Mouse (Mus musculus) heart, adult 11 months (tissue): ENCODE data around the gene Zfp846.
"Not testable (repeated sequence)": the region's sequence is repeated elsewhere in the genome, so short reads cannot be mapped to it uniquely, and the experiment has no call there.

Source experiments
- DNase-seq: peaks from one replicate; pipeline ENCODE4 v3.0.0; 2022

Zfp846 gene

DNA sequence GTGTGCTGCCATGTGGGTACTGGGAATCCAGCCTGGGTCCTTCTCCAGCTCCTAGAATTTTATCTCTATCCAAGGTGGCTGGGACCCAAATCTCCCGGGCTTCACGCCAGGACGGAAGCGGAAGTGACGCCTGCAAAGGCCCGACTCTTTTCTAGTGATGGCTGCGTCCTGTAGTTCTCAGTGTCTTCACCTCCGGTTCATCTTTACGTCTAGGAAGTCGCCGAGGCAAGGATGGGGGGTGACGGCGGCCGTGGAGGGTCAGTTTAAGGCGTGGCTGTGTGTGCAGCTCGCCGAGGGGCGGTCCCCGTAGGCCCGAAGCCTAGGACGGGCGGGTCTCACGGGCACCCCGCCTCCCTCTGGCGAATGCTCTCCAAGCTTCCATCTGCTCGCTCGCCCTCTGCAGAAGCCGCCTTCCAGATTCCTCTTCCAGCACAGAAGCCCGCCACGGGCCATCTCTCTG lies at the start of gene Zfp846:
TSS of gene Zfp846 (plus strand) at position 117 of the 460 bp plus-strand sequence.
- DNase-seq: peak; percentile 100

DNA sequence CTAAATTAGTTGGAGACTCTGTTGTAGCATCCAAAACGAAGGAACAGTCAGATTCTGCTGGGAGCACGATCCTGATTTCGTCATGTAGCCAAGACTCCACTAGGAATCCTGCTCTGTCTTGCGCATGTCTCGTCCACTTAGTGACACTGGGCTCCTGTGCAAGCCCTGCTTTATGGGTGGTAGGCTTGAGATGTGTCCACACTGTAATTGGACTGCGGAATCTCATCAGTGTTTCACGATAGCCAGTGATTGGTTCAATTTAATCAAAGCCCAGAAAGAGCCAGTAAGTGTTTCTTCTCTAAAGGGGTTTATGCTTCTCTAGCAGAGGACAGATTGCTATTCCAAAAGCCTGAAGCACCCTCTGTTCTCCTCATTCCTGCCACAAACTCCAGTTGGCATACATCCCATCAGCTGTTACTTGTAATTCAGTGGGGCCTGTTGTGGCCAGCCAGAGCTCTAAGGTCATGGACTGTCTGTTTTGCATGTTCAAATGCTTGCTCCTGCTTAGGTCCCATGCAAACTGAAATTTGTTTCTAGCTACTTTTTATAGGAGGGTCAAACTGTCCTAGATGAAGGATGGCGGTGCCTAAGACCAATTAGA lies 46.7 kb upstream of the Zfp846 start:
- DNase-seq: no peak

DNA sequence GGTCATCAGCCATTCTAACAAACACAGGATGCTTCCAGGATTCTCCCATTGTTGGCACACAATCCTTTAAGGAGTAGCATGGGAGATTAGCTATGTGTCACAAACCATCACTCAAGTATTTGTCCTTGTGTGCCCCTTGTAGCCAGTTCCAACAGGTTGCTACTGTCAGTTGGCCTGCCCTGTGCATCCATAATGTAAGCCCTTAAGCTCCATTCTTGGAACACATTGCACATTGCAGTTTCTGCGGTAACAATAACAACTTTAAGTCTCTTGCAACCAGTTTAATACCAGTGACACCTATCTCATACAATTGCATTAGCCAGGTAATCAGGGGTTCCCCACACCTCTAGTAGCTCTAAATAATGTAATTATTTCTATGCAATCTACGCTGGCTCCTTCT lies 44.5 kb upstream of the Zfp846 start:
- no peak for DNase-seq

DNA sequence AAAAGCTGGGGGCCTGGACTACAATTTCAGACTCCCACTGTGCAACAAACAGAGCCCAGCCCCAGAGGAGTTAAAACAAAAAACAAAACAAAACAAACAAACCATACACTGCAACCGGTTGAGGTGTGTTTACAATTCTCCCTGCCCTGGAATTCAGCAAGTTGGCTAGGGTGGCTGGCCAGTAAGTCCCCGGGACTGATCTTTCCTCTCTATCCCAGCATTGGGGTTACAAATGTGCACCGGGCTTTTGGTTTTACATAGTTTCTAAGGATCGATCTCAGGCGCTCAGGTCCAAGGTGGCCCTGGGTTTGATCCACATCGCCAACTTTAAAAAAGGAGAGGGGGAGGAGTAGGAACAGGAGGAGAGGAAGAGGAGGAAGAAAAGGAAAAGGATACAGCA lies 37.6 kb upstream of the Zfp846 start:
- peak; percentile 74 for DNase-seq

DNA sequence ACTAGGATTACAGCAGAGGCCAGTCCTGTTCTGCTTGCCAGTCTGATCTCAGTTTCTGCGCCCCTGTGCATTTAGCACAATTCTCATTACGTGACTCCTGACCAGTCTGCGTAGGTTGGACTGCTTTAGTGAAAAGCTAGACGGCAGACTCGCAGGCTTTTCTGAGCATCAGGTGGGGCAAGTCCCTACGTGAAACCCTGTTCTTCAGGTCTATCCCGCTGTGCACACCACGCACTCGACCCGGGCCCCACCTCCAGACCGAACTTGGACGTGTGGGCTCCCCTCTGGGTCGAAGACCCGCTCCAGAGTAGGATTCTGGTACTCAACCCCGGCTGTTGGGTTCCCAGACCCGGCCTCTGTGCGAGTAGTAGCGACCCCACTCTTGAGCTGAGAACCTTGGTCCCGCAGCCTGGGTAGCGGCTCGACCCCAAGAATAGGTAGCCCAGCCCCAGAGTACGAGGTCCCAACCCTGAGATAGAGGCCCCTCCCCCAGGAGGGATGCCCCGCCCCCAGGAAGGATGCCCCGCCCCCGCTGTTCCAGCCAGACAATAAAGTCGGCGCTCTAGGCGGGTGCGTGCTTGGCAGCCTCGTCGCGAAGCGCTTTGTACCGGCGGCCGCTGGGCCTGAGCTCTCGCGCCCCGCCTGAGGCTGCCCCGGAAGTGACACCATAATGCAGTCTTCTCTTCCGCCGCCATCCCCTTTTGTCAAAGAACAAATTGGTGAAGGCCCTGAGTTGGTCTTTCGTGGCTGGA lies 36.8 kb upstream of the Zfp846 start:
- peak; percentile 99 for DNase-seq

DNA sequence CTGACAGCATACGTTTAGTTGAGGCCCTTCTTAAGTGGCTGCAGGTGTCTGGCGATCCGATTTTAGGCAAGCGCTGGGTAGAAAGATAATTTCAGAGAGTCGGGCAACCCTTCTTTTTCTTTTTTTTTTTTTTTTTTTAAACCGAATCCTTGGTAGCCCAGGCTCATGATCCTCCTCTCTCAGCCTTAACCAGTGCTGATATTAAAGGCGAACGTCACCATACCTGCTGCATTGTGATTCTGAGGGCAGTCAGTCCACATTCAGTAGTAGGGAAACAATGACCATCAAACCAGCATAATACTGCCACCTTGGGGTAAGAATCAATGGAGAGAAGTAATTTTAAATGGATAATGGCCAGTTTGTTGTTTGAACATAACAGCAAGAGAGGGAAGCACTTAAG lies 35.9 kb upstream of the Zfp846 start:
- peak; percentile 81 for DNase-seq

DNA sequence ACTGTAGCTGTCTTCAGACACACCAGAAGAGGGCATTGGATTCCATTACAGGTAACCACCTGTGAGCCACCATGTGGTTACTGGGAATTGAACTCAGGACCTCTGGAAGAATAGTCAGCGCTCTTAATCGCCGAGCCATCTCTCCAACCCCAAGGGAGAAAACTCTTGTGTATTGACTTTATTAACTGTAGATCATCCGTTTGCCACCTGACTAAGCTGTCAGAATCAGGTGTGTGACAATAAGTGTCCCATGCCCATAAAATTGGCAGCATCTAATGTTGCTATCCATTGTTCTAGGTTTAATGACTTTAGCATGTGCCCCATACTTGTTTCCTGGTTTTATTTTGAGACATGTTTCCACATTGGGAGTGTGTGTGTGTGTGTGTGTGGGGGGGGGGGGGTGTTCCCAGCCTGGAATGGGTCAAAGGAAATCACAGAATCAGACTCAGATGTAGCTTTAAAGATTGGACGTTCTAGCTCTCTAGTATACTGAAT lies 29.3 kb upstream of the Zfp846 start:
- peak; percentile 93 for DNase-seq

DNA sequence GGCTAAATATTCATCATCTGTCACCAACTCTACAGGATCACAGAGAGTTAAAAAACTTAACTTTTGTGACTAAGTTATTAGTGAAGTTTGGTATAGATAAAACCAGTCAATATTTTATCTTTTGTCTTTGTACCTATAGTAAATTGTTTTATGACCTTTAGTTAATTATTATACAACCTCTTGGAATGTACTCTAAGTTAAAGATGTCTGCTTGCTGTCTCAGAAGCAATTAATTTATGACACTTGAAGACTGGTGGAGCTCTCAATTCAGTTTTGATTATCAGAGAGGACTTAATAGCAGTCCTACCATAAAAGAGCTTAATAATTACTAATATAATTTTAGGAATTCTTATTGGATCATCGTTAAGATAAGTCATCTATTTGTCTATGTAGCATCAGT lies 28.4 kb upstream of the Zfp846 start:
- DNase-seq: no peak

DNA sequence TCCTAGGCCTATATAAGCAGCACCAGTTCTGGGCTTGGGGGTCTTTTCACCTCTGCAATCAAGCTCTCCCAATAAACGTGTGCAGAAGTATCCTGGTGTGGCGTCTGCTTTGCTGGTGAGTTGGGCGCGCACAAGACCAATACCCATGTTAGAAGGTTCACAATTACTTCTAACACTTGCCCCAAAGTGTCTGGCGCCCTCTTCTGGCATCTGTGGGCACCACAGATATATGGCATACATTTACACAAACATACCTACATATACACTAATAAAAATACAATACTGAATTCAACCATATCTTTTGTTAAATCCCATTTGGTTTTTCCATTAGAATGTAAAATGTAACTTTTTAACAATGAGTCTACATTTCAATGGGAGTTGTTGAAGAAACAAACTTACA lies 18.9 kb upstream of the Zfp846 start:
- peak; percentile 58 for DNase-seq

DNA sequence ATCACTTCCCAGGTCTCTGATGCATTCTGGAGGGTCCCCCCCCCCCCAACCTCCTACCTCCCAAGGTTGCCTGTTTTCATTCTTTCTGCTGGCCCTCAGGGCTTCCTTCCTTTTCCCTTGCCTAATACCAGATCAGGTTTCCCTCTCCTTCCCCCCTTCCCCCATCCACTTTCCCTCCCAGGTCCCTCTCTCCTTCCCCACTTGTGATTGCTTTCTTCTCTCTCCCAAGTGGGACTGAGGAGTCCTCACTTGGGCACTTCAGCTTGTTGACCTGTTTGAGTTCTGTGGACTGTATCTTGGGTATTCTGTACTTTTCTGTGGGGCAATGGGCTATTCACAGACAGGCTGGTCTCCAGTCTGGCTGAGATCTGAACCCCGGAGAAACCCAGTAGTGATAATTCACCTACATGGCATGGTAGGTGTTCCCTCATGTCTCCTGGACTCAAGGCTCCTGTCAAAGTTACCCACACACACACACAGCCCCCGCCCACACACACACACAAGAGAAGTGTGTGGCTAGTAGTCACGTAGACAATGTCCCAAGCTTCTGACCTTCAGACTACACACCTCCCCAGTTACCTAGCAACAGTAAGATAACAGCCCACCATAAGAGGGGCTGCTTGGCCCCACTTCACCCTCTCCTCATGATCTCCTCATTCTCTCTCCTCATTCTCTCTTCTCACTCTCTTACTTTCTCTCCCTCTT lies 15.6 kb upstream of the Zfp846 start:
- not testable (repeated sequence) for DNase-seq

DNA sequence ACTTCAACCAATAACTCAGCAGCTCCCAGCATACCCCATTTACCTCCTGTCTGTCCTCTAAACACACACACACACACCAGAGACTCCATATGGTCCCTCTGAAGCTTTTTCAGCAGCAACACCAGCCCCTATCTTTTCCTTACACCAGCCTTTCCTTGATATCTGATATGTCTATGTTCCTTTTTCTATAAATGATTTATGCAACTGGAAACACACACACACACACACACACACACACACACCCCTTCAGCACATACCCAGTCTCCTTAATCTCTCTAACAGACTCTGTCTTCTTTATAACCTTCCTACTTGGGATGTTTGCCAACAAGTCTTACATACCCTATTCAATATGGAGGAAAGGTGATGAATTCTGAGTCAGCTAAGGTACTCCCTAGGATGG lies 10.0 kb upstream of the Zfp846 start:
- DNase-seq: no peak

DNA sequence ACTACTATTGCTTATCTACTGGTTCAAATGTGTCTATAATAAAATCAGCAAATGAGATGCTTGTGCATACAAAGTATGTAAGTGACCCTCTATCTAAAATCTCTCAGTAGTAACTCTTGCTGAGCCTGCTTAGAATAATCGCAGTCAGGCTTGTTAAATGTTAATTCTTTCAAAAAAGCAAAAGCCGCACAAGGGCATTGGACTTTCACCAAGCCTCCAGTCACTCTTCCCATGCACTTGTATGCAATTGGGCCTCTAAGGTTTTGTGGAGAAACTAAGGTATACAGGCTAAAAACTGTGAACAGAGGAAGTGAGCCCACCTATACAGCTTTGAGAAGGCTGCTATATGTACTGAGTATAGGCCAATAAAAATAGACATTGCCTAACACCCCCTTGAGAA lies 4.5 kb upstream of the Zfp846 start:
- no peak for DNase-seq

DNA sequence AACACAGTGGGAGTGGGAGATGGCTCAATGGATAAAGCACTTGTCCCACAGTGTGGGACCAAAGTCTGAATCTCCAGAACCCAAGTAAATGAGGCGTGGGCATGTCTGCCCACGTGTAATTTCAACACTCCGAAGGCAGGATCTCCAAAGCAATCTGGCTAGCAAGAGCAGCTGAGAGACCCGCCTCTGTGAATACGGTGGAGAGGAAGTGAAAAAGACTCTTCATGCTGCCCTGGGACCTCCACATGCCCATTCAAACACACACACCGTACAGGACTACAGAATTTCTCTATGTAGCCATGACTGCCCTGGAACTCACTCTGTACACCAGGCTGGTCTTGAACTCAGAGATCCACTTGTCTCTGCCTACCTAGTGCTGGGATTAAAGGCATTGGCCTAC lies 20.2 kb downstream of the Zfp846 start:
- peak; percentile 66 for DNase-seq

DNA sequence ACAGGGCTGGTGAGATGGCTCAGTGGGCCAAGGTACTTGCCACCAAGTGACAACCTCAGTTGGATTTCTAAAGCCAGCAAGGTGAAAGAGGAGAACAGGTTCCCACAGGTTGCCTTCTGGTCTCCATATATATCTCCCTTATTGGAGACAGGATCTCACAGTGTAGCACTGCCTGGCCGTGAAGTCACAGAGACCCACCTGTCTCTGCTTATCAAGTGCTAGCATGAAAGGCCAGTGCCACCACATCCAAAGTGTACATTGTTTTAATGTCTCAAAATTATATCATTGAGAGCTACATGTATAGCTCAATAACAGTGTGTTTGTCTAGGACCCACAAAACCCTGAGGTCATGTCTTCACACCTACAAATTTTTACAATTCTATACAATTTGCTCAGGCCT lies 25.2 kb downstream of the Zfp846 start:
- no peak for DNase-seq

DNA sequence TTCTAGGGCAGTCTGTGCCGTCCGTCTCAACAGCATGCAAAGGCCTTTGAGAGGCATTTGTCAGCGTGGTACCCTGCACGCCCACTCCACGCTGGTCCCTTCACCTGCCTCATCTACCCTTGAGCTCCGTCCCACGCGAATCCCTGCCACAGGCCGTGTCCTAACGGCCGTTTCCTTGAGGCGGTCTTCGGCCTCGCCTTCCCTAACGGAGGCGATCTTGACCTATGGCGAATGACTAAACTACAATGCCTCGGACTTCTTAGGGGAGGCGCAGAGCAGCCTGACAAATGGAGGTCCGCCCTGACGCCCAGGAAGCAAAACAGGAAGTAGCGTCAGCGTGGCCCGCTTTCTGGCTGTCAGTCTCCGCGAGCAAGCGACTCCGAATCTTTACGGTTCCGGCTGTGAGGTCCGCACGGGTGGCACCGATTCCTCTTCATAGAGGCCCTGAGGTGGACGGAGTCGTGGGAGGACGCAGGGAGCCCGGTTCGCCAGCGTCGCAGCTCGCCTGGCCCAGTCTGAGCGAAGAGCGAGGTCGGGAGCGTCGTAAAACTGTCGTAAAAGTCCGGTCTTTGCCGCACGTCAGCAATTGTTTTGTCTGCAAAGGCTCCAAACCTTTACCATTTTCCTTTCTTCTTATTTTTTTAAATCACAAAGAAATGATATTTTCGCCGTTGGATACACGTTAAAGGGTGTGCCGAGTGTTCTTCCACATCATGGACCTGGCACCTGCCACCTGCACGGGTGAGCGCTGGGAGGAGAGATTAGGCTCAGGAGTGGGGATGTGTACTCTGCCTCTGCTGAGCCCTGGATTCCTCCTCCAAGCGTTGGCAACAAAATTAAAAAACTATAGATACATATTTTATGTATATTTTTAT lies 26.2 kb downstream of the Zfp846 start:
- peak; percentile 99 for DNase-seq

DNA sequence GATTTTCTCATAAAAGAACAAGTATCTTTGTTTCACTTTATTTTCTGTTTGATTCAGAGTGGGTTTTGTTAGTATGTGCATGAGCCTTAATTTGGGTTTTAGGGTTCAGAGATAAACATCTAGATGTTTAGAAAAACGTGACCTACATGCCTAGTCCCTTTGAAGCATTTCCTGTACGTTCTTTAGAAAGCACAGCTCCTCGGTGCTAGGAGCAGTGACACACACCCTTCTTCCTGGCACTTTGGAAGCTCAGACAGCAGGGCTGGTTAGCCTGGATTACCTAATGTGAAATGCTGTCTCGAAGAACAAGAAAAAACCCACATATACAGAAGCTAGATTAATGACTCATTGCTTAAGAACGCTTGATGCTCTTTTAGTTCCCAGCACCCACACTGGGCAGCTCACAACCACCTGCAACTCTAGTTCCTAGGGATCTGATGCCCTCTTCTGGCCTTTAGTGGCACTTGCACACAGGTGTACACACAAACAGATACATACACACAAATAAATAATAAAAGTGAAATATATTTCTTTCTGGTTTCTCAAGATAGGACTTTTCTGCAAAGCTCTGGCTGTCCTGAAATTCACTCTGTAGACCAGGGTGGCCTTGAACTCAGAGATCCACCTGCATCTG lies 28.9 kb downstream of the Zfp846 start:
- DNase-seq: peak; percentile 46

DNA sequence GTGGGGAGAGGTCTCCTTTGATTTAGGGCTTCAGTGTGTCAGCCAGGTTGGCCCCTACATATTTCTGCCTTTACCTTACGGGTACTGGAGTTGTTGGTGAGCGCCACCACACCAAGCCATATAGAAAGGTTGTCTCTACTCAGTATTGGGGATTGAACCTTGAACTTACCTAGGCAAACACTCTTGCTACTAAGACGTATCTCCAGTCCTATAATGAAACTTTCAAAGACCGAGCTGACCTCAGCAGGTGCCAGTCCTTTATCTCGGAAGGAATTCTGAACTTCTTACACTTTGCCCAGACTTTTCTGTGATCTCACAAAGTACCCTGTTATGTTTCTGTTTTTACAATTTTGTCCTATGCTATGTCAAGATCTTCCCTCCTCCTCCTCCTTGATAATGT lies 30.9 kb downstream of the Zfp846 start:
- DNase-seq: peak; percentile 39

DNA sequence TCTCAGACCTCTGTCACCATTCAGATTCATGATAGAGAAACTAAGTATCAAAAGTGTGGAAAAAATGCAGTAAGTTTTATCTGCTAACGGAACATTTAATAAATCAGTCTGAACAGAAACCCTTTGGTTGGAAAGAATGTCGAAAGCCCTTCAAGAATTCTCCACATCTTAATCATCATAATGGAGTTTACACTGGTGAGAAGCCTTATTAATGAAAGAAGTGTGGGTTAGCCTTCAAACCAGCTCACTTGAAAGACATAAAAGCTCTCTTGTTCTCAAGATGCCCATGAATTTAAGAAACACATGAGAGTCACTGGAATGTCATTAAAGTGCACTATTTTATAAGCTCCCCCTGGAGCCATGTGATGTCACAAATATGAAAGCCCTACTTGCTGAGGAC lies 35.6 kb downstream of the Zfp846 start:
- no peak for DNase-seq

DNA sequence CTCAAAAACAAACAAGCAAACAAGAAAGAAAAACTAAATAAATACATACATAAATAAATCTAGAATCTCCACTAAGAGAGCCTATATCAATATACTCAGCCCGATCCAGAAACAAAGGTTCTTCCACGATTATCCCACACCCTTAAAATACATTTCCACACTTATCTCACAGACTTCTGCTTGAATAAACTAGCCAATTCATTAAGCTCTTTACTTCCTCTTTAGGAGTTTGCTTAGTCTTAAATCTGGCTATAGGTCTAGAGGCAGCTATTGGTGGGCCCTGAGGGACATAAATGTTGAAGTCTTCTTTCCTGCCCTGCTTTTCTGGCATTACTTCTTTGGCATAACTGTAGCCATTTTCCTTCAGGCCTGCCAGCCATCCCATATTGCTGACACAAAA lies 50.2 kb downstream of the Zfp846 start:
- DNase-seq: peak; percentile 40

DNA sequence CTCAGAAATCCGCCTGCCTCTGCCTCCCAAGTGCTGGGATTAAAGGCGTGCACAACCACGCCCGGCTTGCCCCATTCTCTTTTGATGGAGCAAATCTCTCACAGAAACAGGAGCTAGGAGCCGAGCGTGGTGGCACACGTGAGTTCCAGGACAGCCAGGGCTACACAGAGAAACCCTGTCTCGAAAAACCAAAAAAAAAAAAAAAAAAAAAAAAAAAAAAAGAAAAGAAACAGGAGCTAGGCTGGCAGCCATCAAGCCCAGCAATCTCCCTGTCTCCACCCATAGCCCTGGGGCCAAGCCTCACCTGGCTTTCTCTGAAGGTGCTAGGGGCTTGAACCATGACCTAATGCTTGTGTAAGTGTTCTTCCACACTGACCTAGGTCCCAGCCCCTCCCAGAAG lies 54.6 kb downstream of the Zfp846 start:
- DNase-seq: peak; percentile 82

DNA sequence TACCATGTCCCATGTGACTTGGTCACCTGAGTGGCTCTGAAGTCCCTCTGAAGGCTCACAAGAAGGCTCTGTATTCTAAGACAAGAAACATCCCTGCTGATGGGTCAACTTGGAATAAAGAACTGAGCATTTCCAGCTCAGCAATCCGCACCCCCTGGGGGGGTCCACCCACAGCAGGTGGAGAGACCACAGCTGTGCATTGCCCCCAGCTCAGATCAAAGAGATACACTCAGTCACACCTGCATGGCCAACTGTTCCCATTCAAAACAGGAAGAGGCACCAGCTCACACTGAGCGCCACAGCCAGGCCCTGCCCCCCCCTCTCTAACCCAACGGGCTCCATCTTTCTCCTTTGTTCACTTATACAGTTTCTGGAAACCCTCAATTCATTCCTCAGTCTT lies 55.2 kb downstream of the Zfp846 start:
- peak; percentile 86 for DNase-seq

DNA sequence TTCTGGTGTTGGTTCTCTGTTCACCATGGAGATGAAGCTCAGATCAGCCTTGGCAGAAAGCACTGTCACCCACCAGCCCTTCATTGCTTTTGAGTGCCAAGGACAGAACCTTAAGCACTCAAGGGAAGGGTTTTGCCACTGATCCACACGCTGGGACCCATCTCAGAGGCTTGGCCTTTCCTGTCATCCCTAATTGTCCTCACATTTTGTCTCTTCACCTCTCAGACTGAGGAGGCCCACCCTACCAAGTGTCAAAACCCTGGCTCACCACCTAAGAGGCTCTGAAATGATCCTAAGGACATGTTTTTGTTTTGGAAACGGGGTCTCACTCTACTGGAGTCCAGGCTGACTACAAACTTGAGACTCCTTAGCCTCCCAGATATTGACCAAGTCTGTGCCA lies 55.7 kb downstream of the Zfp846 start:
- DNase-seq: peak; percentile 62
